Mouse (Mus musculus): ENCODE data around the gene Tmc8.

DNA sequence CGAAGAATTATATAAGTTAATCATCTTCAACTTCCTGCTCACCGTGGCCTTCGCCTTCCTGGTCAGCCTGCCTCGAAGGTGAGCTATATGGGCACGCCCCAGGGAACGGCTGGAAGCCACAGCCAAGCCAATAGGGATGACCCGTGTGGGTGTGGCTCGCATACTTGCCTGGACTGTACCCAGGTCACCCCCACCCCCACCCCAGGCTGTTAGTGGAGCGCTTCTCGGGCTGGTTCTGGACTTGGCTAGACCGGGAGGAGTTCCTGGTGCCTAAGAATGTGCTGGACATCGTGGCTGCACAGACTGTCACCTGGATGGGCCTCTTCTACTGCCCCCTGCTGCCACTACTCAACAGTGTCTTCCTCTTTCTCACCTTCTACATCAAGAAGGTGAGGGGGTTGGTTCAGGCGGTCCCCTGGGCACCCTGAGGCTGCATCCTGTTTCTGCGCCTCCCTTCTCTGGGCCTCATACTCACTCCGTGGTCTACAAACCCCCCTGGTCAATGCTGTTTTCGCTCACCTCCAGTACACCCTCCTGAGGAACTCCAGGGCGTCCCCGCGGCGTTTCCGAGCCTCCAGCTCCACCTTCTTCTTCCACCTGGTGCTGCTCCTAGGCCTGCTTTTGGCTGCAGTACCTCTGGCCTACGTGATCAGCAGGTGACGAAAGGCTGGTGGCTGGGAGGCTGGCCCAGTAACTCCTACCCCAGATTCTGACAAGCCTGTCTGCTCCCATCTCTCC is 9.0 kb downstream of the Tmc8 start:
- TF ChIP-seq CTCF (IDR thresholded peaks at IDR 0.05; ENCODE audit: extremely low read depth, insufficient read length, insufficient replicate concordance, low read depth, low read length) = no peak
- TF ChIP-seq POLR2A (IDR thresholded peaks at IDR 0.05; ENCODE audit: low read depth, low read length) = peak; percentile 72

Data from small intestine, adult 2 months (tissue).